Comparison of ENCODE assay signal across 13 mouse cellular contexts in the genomic region with DNA sequence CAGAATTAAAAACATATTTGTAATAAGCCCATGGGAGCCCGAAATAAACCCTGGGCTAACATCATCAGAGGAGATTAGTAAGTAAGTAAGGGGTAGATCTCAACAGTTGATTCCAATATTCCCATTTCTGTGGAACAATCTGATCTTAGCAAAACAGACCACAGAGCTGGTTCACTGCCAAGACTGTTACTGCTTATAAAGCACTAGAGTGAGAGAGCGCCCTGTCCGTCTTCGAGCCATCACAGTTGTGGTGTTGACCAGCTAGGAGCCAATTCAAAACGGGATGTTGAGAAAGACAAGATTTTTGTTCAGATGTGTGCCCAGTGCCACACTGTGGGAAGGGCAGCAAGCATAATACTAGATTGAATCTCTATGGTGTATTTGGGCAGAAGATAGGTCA.
DNase-seq lines count a peak whose midpoint lies in the region.
"Had no signal": no experiment of that assay in that cellular context is flagged by ENCODE, and none has a peak within 500 bp of the region (broad histone marks: within the 10 kb centered on the region; RNA-seq: fewer than 3 reads in every experiment).

No protein-coding gene starts in this region.

- DNase-seq in cerebellum, postnatal 14 days, result peak; percentile 13 to 14
- no peak for DNase-seq in cerebellum, adult 11-12 months
- peak; percentile 26 for DNase-seq in kidney, postnatal 10 days
- DNase-seq in kidney, postnatal 4 days, result no peak
- DNase-seq in lung, postnatal 10 days, result peak; percentile 15
- DNase-seq in lung, postnatal 14 days, result no peak
- DNase-seq in ovary, adult 18-20 months (ENCODE audit: low spot score), result no peak
- DNase-seq: adrenal gland, postnatal 36 days; B cell, adult 2 months; kidney, adult 8-10 months; left cerebral cortex, postnatal 4 days; lung, embryonic 14.5 days; thymus, postnatal 36 days had no signal

Comparison
In these comparisons a context has a peak if more than half of its experiments do, and no peak if none do; other contexts are left out.
1. DNase-seq: peak in cerebellum, postnatal 14 days (2 of 2), kidney, postnatal 10 days (single experiment) and lung, postnatal 10 days (single experiment); none in cerebellum, adult 11-12 months (single experiment), kidney, postnatal 4 days (0 of 2), lung, postnatal 14 days (single experiment) and ovary, adult 18-20 months (single experiment).